Mouse (Mus musculus) ovary, postnatal 10 days (tissue): Measurements from ENCODE around the gene Tmem117.

ENCODE experiments used
- DNase-seq: peaks from one replicate; pipeline ENCODE4 v3.0.0; 2022; ENCODE audit warnings: low spot score

The Tmem117 gene

GRCm38 (mm10) chr15:94649071-94649765 is 20.2 kb downstream of the Tmem117 start:
- no peak for DNase-seq

DNA sequence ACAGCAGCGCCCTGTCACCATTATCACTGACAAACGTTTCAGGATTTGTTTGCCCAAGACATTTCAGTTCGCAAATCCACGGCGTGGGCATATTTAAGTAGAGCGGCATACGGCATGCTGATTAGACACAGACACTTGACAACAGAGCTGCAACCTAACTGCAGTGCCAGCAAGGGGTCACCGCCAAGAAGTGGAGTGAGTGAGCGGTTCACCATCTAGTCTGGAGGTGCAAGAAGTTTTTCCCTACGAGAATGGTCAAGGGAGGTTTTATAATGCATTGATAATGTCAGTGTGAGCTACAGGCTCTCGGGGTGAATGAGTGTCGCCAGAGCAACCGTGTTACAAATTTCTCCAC is 20.7 kb downstream of the Tmem117 start:
- no peak for DNase-seq

- no peak for DNase-seq
Measured at GRCm38 (mm10) chr15:94651350-94651749, 22.3 kb downstream of the Tmem117 start.

DNA sequence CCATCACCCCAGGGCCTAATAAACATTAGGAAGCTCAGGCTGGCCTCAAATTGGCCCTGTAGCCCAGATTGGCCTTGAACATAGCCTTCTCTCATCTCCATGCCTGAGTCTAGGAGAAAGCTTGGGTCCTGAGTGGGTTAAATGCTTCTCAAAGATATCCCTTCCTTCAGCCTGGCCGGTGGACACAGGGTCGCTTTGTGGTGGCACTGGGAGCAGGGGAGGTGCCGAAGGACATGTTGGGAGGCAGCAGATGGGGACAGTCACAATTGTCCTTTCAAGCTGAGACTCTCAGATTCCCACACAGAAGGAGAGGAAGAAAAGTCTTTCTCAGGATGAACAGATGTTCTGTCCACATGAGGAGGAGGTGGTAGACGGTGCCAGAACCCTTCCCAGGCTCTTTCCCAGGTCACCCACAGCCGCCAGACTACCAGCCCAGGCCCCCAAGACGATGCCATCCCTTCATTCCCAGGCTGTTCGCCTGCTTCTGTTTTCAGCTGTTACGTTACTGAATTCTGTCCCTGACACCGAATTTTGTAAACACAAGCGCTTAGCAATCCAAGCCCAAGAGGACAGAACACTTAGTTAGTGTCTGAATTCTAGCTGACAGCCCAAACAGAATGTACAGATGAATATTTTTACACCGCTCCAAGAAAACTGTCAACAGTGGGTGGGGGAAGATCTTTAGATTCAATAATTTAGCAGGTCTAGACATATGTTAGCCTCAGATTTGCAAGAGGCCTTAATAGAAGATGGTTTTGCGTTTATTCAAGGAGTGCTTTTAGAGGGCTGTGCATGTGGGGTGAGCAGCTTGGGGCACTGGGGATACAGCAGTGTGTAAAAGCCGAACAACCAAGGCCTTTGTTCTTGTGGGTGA is 23.2 kb downstream of the Tmem117 start:
- DNase-seq, result no peak

- DNase-seq, result no peak
Measured at GRCm38 (mm10) chr15:94652843-94653206, 23.8 kb downstream of the Tmem117 start.

DNA sequence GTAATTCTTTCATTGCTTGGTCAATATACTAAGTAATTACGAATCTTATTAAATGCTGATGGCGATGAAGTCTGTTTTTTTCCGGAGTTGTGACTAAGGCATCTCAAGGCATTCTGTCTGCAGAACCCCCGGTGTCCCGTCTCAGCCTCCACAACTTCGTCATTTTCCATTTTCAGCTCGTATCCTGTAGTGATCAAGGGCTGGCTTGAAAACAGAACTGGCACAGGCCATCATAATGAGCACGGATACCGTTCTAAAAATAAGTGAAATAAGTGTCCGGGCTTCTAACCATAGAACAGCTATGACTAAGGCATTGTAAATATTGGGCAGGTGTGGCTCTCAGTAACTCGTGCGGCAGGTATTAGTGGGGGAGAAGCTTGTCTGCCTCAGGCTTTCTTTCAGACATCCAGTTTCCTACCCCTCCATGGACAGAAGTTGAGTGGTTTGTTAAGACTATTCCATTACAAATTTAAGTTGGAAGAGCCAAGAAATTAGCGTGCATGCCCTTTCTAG is 26.8 kb downstream of the Tmem117 start:
- no peak for DNase-seq

DNA sequence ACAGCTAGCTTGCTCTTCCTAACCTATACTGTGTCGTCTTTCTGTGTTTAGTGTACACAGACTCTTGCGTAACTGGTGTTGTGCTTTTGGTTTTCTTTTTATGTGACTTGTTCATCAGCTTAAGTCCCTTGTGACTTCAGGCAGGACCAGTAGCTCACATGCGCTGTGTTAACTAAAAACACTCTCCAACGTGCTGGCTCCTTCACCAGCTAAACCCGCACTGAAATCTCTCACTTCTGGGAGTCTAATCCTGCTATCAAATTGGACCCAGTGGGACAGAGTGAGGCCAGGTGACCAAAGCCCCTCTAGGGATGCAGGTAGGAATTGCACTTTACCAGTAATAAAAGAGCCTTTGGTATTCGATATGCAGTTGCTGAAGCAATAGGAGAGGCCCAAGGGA is 28.9 kb downstream of the Tmem117 start:
- no peak for DNase-seq

- DNase-seq, result no peak
Measured at GRCm38 (mm10) chr15:94658392-94659111, 29.5 kb downstream of the Tmem117 start.

GRCm38 (mm10) chr15:94659112-94659437 is 30.0 kb downstream of the Tmem117 start:
- DNase-seq, result no peak

GRCm38 (mm10) chr15:94660913-94661312 is 31.9 kb downstream of the Tmem117 start:
- no peak for DNase-seq

DNA sequence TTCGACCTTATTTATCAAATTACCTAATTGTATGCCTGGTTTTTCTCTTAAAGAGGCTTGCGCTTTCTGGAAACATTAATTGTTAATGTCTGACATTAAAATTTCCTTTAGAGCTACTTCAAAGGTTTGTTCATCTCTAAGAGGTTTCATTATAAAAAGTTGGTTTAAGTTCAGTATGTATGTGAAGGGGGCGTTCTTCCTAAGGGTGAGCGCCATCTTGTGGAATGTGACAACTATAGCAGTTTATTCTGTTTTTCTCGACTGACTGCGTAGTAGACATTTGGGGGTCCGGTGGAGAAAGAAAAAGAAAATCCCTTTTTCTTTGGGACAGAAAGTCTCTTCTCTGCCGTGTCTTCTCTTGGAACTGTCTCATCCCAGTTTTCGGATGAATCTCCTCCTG is 32.4 kb downstream of the Tmem117 start:
- no peak for DNase-seq

GRCm38 (mm10) chr15:94664612-94665011 is 35.6 kb downstream of the Tmem117 start:
- no peak for DNase-seq

DNA sequence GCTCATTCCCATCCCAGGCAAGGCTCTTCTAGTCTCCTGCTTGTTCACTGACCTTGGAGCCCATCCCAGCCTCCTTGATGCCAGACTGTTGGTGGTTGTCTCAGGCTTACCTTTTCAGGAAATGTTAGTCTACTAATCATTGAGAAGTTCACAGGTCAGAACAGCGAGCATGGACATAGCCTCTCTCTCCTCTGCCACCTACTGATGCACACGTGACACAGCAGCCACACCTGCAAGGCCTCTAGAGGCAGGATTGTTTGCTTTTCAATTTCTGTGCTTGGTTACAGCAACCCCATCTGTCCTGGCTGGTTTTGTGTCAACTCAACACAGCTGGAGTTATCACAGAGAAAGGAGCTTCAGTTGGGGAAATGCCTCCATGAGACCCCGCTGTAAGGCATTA is 52.1 kb downstream of the Tmem117 start:
- no peak for DNase-seq

- DNase-seq, result no peak
Measured at GRCm38 (mm10) chr15:94684269-94684668, 55.2 kb downstream of the Tmem117 start.

GRCm38 (mm10) chr15:94687176-94687575 is 58.1 kb downstream of the Tmem117 start:
- no peak for DNase-seq

DNA sequence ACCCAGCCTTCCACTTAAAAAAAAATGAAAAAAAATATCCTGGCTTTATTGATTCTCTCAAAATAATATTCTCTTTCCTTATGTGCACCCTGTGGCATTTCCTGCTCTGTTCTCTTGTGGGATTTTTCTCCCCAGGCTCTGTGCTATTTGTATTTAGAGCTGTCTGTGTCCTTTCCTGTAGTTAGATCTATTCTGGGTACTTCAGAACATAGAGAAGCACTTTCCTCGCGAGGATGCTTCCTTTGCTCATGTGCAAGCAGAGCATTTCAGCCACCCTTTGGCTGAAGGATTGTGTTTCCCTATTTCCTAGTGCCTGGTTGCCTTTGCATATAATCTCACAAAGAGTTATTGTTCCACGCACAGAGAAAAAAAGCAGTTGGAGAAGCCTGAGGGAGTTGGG is 58.6 kb downstream of the Tmem117 start:
- DNase-seq, result no peak

DNA sequence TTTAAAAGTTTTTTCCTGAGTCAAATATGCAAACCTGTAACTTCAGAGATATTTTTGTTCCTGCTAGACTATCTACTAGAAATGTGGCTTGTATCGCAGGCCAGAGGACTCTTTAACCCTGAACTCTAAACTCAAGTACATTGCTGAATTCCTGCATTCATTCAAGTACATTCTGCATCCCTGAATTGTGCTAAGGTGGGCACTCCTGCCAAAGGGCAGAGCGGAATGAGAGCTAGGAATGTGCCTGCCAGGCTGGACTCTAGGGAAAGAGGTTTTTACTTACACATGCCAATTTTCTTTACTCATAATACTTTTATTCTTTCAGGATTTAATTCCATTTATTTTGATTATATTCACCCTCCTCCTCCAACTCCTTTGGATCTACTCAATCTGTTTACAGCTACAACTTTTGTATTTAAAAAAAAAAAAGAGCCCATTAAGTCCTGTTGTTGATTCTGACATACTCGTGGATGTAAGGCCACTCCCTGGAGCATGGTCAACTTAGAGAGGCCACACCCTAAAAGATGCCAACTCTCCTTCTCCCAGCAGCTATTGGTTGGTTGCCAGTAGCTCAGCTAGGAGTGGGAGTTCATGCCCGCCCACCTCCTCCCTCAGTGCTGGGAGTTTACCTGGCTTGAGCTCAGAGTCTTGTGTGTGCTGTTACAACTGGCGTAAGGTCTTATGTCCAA is 60.3 kb downstream of the Tmem117 start:
- no peak for DNase-seq

GRCm38 (mm10) chr15:94689884-94690231 is 60.8 kb downstream of the Tmem117 start:
- no peak for DNase-seq

DNA sequence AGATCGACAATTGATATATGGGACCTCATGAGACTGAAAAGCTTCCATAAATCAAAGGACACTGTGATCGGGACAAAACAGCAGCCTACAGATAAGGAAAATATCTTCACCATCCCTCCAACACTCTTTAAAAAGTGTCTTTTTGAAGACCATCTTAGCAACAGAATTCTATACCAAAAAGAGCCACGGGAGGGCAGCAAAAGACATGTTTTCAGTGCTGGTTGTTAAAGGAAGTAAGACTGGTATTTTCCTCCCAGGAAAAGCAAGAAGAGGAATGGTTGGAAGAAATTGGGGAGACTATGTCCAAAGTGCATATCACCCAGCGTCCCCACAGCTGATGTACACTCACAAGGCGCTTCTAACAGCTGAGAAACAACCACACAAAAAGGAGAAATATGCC is 93.7 kb downstream of the Tmem117 start:
- DNase-seq, result peak; percentile 12

DNA sequence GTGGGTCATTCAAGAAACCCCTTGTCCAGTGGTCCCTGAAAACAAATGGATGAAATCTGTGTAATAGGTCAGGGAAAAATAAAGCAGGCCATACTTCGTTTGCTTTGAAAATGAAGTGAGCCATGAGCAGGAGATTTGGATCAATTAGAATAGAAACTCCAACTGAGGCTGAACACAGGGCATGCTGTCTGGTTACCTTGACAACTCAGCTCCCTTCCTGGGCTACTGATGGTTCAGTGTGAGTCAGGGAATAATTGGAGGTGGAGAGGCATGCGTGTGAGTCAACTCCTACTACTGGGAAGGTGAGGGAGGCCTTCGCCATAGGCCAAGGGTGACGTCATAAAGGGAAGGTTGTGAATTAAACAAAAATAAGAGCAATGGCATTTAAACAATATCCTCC is 103.1 kb downstream of the Tmem117 start:
- DNase-seq, result no peak

DNA sequence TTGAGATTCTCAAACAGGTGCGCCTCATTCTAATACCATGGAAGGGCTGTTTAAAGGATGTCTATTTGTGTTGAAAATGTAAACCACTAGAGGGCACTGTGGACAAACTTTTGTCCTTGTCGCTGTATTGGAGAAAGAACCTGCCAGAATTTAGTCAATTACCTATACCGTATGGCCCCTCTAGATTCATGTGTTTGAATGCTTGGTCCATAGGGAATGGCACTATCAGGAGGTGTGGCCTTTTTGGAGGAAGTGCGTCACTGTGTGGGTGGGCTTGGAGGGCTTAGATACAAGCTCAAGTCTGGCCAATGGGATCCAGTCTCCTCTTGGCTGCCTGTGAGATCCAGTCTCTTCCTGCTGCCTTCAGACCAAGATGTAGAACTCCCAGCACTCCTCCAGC is 140.2 kb downstream of the Tmem117 start:
- no peak for DNase-seq

- no peak for DNase-seq
Measured at GRCm38 (mm10) chr15:94770832-94771578, 142.0 kb downstream of the Tmem117 start.
